Mouse (Mus musculus) spleen, adult 2 months (tissue): Measurements from ENCODE around the gene Fxyd5.

ENCODE experiments used
- CTCF ChIP-seq: fragments of 200-500 bp; IDR thresholded peaks from 2 replicates; pipeline ENCODE4 v1.5.1; 2011; ENCODE audit warnings: mild to moderate bottlenecking, inconsistent platforms; ENCODE audit not compliant: insufficient read depth, insufficient read length, insufficient replicate concordance; ENCODE audit errors: extremely low read depth
- POLR2A ChIP-seq: fragments of 200-500 bp; IDR thresholded peaks from 2 replicates; pipeline ENCODE4 v1.6.1; 2011; ENCODE audit warnings: low read depth, low read length, inconsistent platforms

GRCm38 (mm10) chr7:31080611-31081010, 38.3 kb upstream of the Fxyd5 start:
- no peak for TF ChIP-seq CTCF
- TF ChIP-seq POLR2A: no peak
